Mouse (Mus musculus) stomach, embryonic 14.5 days (tissue): ENCODE results near the gene Slc12a5. TPM values are rescaled to one million over a fixed set of nuclear protein-coding genes. Genes with fewer than 3 reads are reported as not detected.

ENCODE experiments used
- ATAC-seq: fragments of 200-750 bp; cut with Nextera tagmentation; 2 replicates; pipeline ENCODE4 v1.8.0; 2017; ENCODE audit warnings: low read depth, moderate TSS enrichment; ENCODE audit not compliant: insufficient number of reproducible peaks, insufficient read depth, low FRiP score
- H3K27ac ChIP-seq: fragments of 300-500 bp; sonication (generic); 2 replicates; pipeline ENCODE4 v1.5.1; 2014; ENCODE audit warnings: mild to moderate bottlenecking, low read length, moderate library complexity, mixed read lengths
- H3K27me3 ChIP-seq: fragments of 300-500 bp; sonication (generic); 2 replicates; pipeline ENCODE4 v1.6.1; 2014; ENCODE audit warnings: low read length, control low read depth, mixed read lengths; ENCODE audit not compliant: control insufficient read depth, insufficient read depth
- H3K36me3 ChIP-seq: fragments of 300-500 bp; sonication (generic); 2 replicates; pipeline ENCODE4 v1.6.1; 2014; ENCODE audit warnings: mild to moderate bottlenecking, control low read depth, low read length, moderate library complexity, mixed read lengths; ENCODE audit not compliant: control insufficient read depth, insufficient read depth
- H3K4me1 ChIP-seq: fragments of 300-500 bp; sonication (generic); 2 replicates; pipeline ENCODE4 v1.6.1; 2014; ENCODE audit warnings: low read length, control low read depth, mixed read lengths; ENCODE audit not compliant: control insufficient read depth, insufficient read depth
- H3K4me2 ChIP-seq: fragments of 300-500 bp; sonication (generic); replicated peaks from 2 replicates; pipeline ENCODE4 v1.6.1; 2014; ENCODE audit warnings: low read depth, low read length, control low read depth
- H3K4me3 ChIP-seq: fragments of 300-500 bp; sonication (generic); 2 replicates; pipeline ENCODE4 v1.5.1; 2014; ENCODE audit warnings: low read depth, low read length, control low read depth
- H3K9ac ChIP-seq: fragments of 300-500 bp; sonication (generic); replicated peaks from 2 replicates; pipeline ENCODE4 v1.6.1; 2014; ENCODE audit warnings: low read depth, mild to moderate bottlenecking, control low read depth, low read length, moderate library complexity, mixed read lengths
- H3K9me3 ChIP-seq: fragments of 300-500 bp; sonication (generic); 2 replicates; pipeline ENCODE4 v1.6.1; 2016; ENCODE audit warnings: low read depth, low read length, control low read depth; ENCODE audit not compliant: control insufficient read depth
- WGBS: fragments of 180-500 bp; shearing (Covaris S2); extraction: QIAGEN DNeasy Blood & Tissue Kit; methylation state at CpG from one replicate; pipeline ENCODE4 v1.1.7; 2014; 5-methylcytosine and 5-hydroxymethylcytosine counted together
- polyA plus RNA-seq: library from polyadenylated mRNA; unstranded; fragments of >200 nt; fragmentation: Nextera tagmentation; extraction: Ambion mirVana; gene quantifications from 2 replicates; pipeline ENCODE4 v1.2.1, GENCODE M21; 2014

Gene Slc12a5
- polyA plus RNA-seq, 1 experiment from 2014 or later: 2.1 TPM

DNA sequence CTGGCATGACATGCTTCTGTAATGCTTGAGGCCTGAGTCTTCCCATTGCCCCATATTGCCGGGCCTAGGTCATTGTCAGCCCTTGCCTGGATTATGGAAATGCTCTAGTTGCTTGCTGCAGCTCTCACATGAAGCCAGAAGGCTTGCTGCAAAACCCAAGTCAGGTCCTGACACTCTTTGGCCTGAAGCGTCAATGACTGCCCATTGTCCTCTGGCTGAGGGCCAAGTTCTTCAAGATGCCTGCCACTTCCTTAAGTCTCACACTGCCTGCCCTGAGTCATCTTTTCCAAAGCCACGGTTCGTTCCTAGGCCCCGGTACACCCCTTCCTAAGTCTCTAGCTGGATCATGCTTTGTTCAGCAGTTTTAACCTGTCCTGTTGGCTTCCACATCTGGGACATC lies 12.0 kb downstream of the Slc12a5 start:
- no peak overlapping the region for H3K9ac ChIP-seq
- ATAC-seq: no peak
- no peaks in the 10 kb centered on the region for H3K9me3 ChIP-seq
- H3K27me3 ChIP-seq: peaks cover 39% of the 10 kb centered on the region
- no peak overlapping the region for H3K4me2 ChIP-seq
- H3K4me3 ChIP-seq: no peak overlapping the region
- 63% methylated on average over 5 of the region's 5 CpGs for WGBS
- H3K27ac ChIP-seq: no peak overlapping the region
- H3K36me3 ChIP-seq: no peaks in the 10 kb centered on the region
- peaks cover 8% of the 10 kb centered on the region; the same call in 1 of the 2 replicates for H3K4me1 ChIP-seq

DNA sequence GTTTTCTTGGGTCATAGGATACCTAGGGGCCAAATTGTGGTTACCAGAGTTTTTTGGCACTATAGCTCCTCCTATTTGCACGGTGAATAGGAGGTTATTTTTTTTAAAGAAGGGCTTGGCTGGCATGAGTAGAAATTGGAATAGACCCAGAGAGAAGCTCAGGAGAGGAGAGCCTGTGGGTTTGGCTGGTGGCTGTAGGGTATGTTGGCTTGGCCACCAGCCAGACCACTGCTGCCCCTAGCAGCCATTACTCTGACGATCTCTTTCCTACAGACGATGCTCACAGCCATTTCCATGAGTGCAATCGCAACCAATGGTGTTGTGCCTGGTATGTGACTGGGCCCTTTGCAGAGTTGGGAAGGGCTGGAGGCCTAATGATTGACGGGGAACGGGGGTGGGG lies 15.0 kb downstream of the Slc12a5 start:
- Histone ChIP-seq H3K9me3 (no peaks in the 10 kb centered on the region), H3K36me3 (no peaks in the 10 kb centered on the region), H3K27me3 (peaks cover 10% of the 10 kb centered on the region), H3K4me3 (no peak overlapping the region), H3K4me2 (no peak overlapping the region), H3K4me1 (no peaks in the 10 kb centered on the region), H3K27ac (no peak overlapping the region), H3K9ac (no peak overlapping the region)
- ATAC-seq: no peak
- WGBS: 86% methylated on average over 6 of the region's 6 CpGs

DNA sequence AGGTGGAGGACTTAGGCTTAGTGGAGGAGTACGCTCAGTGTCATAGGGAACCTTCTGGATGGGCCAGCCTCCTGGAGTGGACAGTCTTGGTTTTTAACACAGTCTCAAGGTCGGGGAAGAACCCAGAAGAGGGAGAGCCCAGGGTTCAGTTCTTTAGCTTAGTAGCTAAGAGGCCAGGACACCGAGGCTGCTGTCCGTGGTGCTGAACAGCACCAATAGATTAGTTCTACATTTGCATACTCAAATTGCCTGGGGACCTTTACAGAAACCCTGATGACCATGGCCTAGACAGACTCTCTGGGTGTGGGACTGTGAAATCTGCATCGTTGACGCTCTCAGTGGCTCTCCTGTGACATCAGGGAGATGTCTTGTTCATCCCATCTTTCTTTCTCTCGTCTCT lies 19.1 kb downstream of the Slc12a5 start:
- Histone ChIP-seq H3K9me3 (no peaks in the 10 kb centered on the region), H3K36me3 (no peaks in the 10 kb centered on the region), H3K4me1 (no peaks in the 10 kb centered on the region), H3K4me3 (no peak overlapping the region), H3K27ac (no peak overlapping the region), H3K9ac (no peak overlapping the region), H3K4me2 (no peak overlapping the region), H3K27me3 (no peaks in the 10 kb centered on the region)
- no peak for ATAC-seq
- 27% methylated on average over 7 of the region's 7 CpGs for WGBS

DNA sequence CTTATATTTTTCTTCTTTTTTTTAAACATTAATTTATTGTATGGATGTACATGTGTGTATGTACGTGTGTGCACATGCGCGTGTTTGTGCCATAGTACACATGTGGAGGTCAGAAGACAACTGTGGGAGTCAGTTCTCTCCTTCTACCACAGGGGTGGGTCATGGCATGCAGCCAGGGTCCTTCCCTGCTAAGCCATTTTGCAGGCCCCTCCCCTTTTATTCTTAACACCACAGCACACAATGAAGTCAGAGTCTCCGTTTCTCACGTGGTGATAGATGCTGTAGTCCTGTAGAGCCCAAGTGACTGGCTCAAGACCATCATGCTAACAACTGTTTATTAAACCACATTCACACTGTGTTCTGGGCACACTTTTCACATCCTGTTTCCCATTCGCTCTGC lies 25.4 kb downstream of the Slc12a5 start:
- H3K27ac ChIP-seq: no peak overlapping the region
- H3K36me3 ChIP-seq: no peaks in the 10 kb centered on the region
- no peak overlapping the region for H3K4me3 ChIP-seq
- no peak overlapping the region for H3K4me2 ChIP-seq
- no peaks in the 10 kb centered on the region for H3K4me1 ChIP-seq
- no peaks in the 10 kb centered on the region for H3K9me3 ChIP-seq
- ATAC-seq: no peak
- H3K9ac ChIP-seq: no peak overlapping the region
- 75% methylated on average over 6 of the region's 6 CpGs for WGBS
- no peaks in the 10 kb centered on the region for H3K27me3 ChIP-seq

DNA sequence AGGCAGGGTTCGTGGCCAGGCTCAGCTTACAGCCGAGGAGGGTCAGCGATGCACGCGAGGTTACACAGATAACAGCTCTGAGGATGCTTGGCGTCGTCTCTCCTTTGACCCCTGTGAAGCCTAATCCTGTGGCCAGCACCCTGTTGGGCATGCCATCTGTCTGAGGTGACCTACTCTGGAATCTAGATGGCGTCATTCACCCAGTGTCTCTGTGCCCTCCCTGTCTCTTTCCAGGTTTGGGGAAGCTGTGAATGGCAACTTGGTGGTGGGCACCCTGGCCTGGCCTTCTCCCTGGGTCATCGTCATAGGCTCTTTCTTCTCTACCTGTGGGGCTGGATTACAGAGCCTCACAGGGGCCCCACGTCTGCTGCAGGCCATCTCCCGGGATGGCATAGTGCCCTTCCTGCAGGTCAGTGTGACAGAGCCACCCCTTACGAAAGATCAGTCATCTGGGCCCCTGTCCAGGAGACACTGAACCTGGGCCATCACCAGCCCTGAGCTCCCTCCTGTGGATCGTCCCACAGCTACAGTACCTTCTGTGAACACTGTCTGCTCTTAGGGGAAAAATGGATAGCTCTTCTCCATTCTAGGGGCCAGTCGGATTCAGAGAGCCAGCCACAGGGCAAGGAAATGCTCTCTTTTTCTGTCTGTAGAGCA lies 25.9 kb downstream of the Slc12a5 start:
- Histone ChIP-seq H3K9ac (no peak overlapping the region), H3K27me3 (no peaks in the 10 kb centered on the region), H3K4me3 (no peak overlapping the region), H3K9me3 (no peaks in the 10 kb centered on the region), H3K4me1 (no peaks in the 10 kb centered on the region), H3K27ac (no peak overlapping the region), H3K36me3 (no peaks in the 10 kb centered on the region), H3K4me2 (no peak overlapping the region)
- WGBS: 66% methylated on average over 14 of the region's 14 CpGs
- ATAC-seq: no peak

DNA sequence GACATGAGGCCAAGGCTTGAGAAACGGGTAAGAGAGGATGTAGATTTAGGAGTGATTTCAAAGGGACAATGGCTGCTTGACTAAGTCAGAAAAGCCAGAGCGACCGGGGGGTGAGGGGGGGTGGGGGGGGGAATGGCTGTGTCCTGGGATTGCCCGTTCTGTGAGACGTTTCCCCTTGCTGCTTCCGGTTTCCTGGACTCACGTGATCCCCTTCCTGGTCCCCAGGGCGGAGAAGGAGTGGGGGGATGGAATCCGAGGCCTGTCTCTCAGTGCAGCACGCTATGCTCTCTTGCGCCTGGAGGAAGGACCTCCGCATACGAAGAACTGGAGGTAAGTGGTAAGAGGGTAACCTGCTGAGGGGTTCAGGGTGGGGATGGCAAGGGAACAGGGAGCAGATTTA lies 28.2 kb downstream of the Slc12a5 start:
- Histone ChIP-seq H3K9me3 (no peaks in the 10 kb centered on the region), H3K4me1 (no peaks in the 10 kb centered on the region), H3K9ac (no peak overlapping the region), H3K27me3 (no peaks in the 10 kb centered on the region), H3K36me3 (no peaks in the 10 kb centered on the region), H3K4me3 (no peak overlapping the region), H3K4me2 (no peak overlapping the region), H3K27ac (no peak overlapping the region)
- WGBS: 66% methylated on average over 13 of the region's 13 CpGs
- no peak for ATAC-seq

DNA sequence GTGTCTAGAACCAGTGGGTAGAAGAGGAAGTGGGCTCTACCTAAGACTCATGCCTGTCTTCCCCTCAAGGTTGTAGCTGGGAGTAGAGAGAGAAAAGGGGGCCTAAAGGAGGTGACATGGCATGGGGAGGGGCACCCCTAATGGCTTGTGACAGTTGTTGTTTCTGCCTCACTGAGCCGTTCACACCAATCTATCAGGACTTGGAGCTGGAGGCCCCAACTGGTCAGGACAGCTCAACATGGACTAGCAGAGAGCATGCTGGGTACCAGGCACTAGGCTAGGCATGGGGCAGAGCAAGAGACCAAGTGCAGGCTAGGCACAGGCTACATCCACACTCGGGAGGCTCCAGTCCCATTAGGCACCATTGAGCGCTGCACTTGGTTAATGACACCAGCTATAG lies 30.5 kb downstream of the Slc12a5 start:
- Histone ChIP-seq H3K9ac (no peak overlapping the region), H3K9me3 (no peaks in the 10 kb centered on the region), H3K4me3 (no peak overlapping the region), H3K4me2 (no peak overlapping the region), H3K27me3 (no peaks in the 10 kb centered on the region), H3K36me3 (no peaks in the 10 kb centered on the region), H3K4me1 (no peaks in the 10 kb centered on the region), H3K27ac (no peak overlapping the region)
- WGBS: 71% methylated on average over 3 of the region's 3 CpGs
- ATAC-seq: no peak

GRCm38 (mm10) chr2:164991808-164992207 lies 31.2 kb downstream of the Slc12a5 start:
- 22% methylated on average over 10 of the region's 10 CpGs for WGBS
- no peak overlapping the region for H3K9ac ChIP-seq
- H3K27me3 ChIP-seq: no peaks in the 10 kb centered on the region

DNA sequence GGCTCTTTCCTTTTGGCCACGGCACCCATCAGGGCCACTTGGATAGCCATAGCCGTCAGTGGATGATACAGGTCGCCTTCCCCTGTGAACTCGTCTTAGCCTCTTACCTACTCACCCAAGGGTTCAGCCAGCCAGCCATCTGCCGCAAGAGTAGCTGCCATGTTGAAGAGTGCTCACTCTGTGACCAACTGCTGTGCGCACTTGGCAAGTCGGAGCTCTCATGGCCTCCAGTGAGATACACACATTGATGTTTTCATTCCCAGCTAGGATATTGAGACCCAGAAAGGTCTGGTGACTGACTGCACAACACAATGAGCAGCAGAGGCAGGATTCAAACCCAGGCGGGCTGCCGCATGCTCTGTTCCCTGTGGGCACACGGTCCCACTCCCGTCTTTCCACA lies 33.6 kb downstream of the Slc12a5 start:
- Histone ChIP-seq H3K9ac (no peak overlapping the region), H3K4me2 (no peak overlapping the region), H3K36me3 (no peaks in the 10 kb centered on the region), H3K4me3 (no peak overlapping the region), H3K4me1 (peaks cover 15% of the 10 kb centered on the region), H3K9me3 (no peaks in the 10 kb centered on the region), H3K27me3 (peaks cover 9% of the 10 kb centered on the region; the same call in 1 of the 2 replicates), H3K27ac (no peak overlapping the region)
- ATAC-seq: no peak
- 89% methylated on average over 11 of the region's 11 CpGs for WGBS

More at GRCm38 (mm10) chr2:164991808-164992207, 31.2 kb downstream of the Slc12a5 start:
- no peaks in the 10 kb centered on the region for H3K9me3 ChIP-seq
- H3K36me3 ChIP-seq: no peaks in the 10 kb centered on the region
- no peak overlapping the region for H3K4me2 ChIP-seq
- ATAC-seq: no peak
- no peak overlapping the region for H3K4me3 ChIP-seq
- no peaks in the 10 kb centered on the region for H3K4me1 ChIP-seq
- no peak overlapping the region for H3K27ac ChIP-seq
